Mouse (Mus musculus): ENCODE results near the gene Tcl1b2. TPM values are rescaled to one million over a fixed set of nuclear protein-coding genes. Genes with fewer than 3 reads are reported as not detected.

Gene Tcl1b2
- polyA plus RNA-seq (2015; fragmentation: Nextera tagmentation; extraction: Ambion mirVana) = not detected in 2 replicates

DNA sequence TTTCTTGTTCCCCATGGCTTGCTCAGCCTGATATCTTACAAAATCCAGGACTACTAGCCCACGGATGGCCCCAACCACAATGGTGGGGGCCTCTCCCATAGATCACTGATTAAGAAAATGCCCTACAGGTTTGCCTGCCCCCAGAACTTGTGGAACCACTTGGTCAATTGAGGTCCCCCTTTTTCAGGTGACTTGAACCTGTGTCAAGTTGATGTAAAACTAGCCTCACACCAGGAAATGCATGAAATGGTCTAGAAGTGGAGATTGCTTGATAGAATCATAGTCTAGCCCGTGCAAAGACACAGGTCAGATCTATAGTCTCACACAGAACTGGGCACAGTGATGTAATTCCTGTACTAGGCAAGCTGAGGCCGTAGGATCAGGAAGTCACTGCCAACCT, at the start of gene Tcl1b2:
Gene Tcl1b2 (plus strand): TSS at position 301 of the 400 bp plus-strand sequence.
- Histone ChIP-seq H3K4me2 (replicated peaks; ENCODE audit: low read depth, low read length) (no peak within 1 kb of the TSS), H3K27ac (ENCODE audit: low read length) (no peak within 1 kb of the TSS), H3K9ac (replicated peaks; ENCODE audit: low read depth) (no peak within 1 kb of the TSS), H3K36me3 (ENCODE audit: insufficient read depth, low read length) (no peaks in the 10 kb centered on the region), H3K4me1 (ENCODE audit: insufficient read depth, low read depth, low read length) (no peaks in the 10 kb centered on the region), H3K9me3 (ENCODE audit: low read length) (no peaks in the 10 kb centered on the region), H3K4me3 (ENCODE audit: low read depth, low read length) (no peak within 1 kb of the TSS), H3K27me3 (replicated peaks; ENCODE audit: insufficient read depth, low read length) (no peaks in the 10 kb centered on the region)
- 76% methylated on average over 3 of the region's 3 CpGs for WGBS
- no peak for DNase-seq (ENCODE audit: low spot score)
- ATAC-seq = no peak
- TF ChIP-seq EP300 (IDR thresholded peaks at IDR 0.05) (no peak), CTCF (IDR thresholded peaks at IDR 0.05) (no peak)

DNA sequence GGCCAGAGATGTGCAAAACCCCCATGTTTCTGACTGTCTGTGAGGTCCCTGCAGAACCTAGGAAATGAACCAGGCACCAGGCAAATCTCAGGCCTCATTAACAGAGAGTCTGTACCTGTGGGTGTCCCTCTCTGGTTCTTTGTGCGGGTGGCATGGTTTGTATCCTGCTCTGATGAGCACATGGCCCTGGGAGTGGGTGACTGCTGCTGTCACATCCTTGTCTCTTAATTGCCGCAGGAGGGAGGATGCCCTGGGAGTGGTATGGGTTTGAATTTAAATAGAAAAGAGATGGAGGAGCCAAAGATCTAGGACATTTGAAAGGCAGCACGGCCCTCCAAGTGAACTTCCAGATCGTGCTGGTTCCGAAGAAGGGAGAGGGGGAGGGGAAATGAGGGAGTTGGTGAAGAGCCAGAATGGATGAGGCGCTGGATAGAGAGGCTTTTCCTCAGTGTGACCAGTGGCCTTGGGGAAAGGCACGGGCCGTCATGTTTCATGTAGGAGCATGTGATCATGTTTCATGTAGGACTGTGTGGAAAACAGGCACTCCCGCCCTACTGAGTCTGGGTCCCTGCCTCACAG, 46.3 kb upstream of the Tcl1b2 start:
- no peaks in the 10 kb centered on the region for H3K9me3 ChIP-seq (ENCODE audit: low read length)
- WGBS = 51% methylated on average over 9 of the region's 9 CpGs
- H3K4me3 ChIP-seq (ENCODE audit: low read depth, low read length) = no peak overlapping the region
- H3K36me3 ChIP-seq (ENCODE audit: insufficient read depth, low read length) = no peaks in the 10 kb centered on the region
- ATAC-seq (no peak), DNase-seq (ENCODE audit: low spot score) (no peak)
- no peaks in the 10 kb centered on the region for H3K27me3 ChIP-seq (replicated peaks; ENCODE audit: insufficient read depth, low read length)
- no peak overlapping the region for H3K9ac ChIP-seq (replicated peaks; ENCODE audit: low read depth)
- H3K27ac ChIP-seq (ENCODE audit: low read length) = no peak overlapping the region
- TF ChIP-seq CTCF (IDR thresholded peaks at IDR 0.05) (no peak), EP300 (IDR thresholded peaks at IDR 0.05) (no peak)
- no peaks in the 10 kb centered on the region for H3K4me1 ChIP-seq (ENCODE audit: insufficient read depth, low read depth, low read length)
- H3K4me2 ChIP-seq (replicated peaks; ENCODE audit: low read depth, low read length) = no peak overlapping the region

DNA sequence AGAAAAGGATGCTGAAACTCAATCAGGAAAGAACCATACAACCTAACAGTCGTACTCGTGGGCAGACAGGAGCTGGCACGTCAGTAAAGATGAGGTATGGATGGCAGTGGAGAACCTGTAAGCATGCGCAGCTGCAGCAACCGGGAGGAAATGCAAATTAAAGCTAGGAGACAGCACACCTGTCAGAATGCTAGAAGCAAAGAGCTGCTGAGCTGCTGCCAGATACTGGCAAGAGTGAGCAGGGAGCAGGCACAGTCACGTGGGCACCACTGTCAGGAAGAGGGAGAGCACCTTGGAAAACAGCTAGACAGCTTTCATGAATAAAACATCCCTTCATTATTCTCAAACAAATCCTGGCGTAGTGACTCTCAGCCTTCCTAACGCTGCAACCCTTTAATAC, 42.9 kb upstream of the Tcl1b2 start:
- H3K27ac ChIP-seq (ENCODE audit: low read length) = no peak overlapping the region
- H3K9me3 ChIP-seq (ENCODE audit: low read length) = no peaks in the 10 kb centered on the region
- H3K4me2 ChIP-seq (replicated peaks; ENCODE audit: low read depth, low read length) = no peak overlapping the region
- no peak for ATAC-seq
- TF ChIP-seq EP300 (IDR thresholded peaks at IDR 0.05) (no peak), CTCF (IDR thresholded peaks at IDR 0.05) (no peak)
- H3K4me3 ChIP-seq (ENCODE audit: low read depth, low read length) = no peak overlapping the region
- H3K36me3 ChIP-seq (ENCODE audit: insufficient read depth, low read length) = no peaks in the 10 kb centered on the region
- no peak for DNase-seq (ENCODE audit: low spot score)
- no peaks in the 10 kb centered on the region for H3K4me1 ChIP-seq (ENCODE audit: insufficient read depth, low read depth, low read length)
- no peak overlapping the region for H3K9ac ChIP-seq (replicated peaks; ENCODE audit: low read depth)
- 49% methylated on average over 8 of the region's 8 CpGs for WGBS
- no peaks in the 10 kb centered on the region for H3K27me3 ChIP-seq (replicated peaks; ENCODE audit: insufficient read depth, low read length)

DNA sequence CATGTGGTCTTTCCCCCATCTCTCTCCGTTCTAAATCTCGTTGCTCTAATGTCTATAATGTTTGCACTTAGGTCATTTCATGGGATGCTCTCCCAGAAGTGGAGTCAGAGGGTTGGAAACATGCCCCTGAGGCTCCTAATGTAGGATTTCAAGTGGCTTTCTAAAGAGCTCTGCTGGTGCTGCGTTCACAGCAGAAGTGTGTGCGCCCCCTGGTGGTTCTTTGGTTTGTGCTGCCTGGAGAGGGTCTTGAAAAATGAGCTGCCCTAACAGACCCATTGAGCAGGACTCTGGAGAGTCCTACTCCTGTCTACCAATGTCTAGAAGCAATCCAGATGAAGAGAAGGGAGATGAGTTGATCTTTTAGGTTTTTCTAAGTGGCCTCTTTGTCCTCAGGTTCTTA, 41.8 kb upstream of the Tcl1b2 start:
- no peaks in the 10 kb centered on the region for H3K9me3 ChIP-seq (ENCODE audit: low read length)
- no peaks in the 10 kb centered on the region for H3K36me3 ChIP-seq (ENCODE audit: insufficient read depth, low read length)
- DNase-seq (ENCODE audit: low spot score) (peak; percentile 79), ATAC-seq (no peak; the same call in 1 of the 2 replicates)
- no peak overlapping the region for H3K9ac ChIP-seq (replicated peaks; ENCODE audit: low read depth)
- H3K4me1 ChIP-seq (ENCODE audit: insufficient read depth, low read depth, low read length) = no peaks in the 10 kb centered on the region
- no peak overlapping the region for H3K4me2 ChIP-seq (replicated peaks; ENCODE audit: low read depth, low read length)
- H3K4me3 ChIP-seq (ENCODE audit: low read depth, low read length) = no peak overlapping the region
- no peaks in the 10 kb centered on the region for H3K27me3 ChIP-seq (replicated peaks; ENCODE audit: insufficient read depth, low read length)
- 2% methylated on average over 4 of the region's 4 CpGs for WGBS
- H3K27ac ChIP-seq (ENCODE audit: low read length) = no peak overlapping the region
- TF ChIP-seq EP300 (IDR thresholded peaks at IDR 0.05) (no peak), CTCF (IDR thresholded peaks at IDR 0.05) (peak; percentile 84)

DNA sequence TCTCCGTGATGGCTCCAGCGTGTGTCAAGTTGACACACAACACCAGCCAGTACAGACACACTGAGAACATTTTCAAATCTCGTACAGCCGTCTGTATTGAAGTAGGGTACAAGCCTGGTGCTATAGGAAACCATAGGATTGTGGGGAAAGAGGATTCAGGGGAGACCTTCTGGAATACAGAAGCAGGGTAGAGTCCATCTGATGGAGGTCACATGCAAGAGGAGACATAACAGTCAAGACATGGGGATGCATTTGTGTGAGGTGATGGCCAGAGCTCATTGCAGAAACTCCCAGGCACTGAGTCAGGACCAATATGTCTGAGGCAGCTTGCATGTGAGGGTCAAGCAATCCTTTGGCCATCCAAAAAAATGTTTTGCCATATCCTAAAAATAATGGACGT, 40.5 kb upstream of the Tcl1b2 start:
- no peaks in the 10 kb centered on the region for H3K36me3 ChIP-seq (ENCODE audit: insufficient read depth, low read length)
- H3K9me3 ChIP-seq (ENCODE audit: low read length) = no peaks in the 10 kb centered on the region
- ATAC-seq (no peak), DNase-seq (ENCODE audit: low spot score) (no peak)
- 75% methylated on average over 5 of the region's 5 CpGs for WGBS
- no peak for TF ChIP-seq EP300 (IDR thresholded peaks at IDR 0.05)
- TF ChIP-seq CTCF (IDR thresholded peaks at IDR 0.05) = no peak
- no peak overlapping the region for H3K4me2 ChIP-seq (replicated peaks; ENCODE audit: low read depth, low read length)
- no peaks in the 10 kb centered on the region for H3K4me1 ChIP-seq (ENCODE audit: insufficient read depth, low read depth, low read length)
- H3K27me3 ChIP-seq (replicated peaks; ENCODE audit: insufficient read depth, low read length) = no peaks in the 10 kb centered on the region
- H3K4me3 ChIP-seq (ENCODE audit: low read depth, low read length) = no peak overlapping the region
- no peak overlapping the region for H3K9ac ChIP-seq (replicated peaks; ENCODE audit: low read depth)
- no peak overlapping the region for H3K27ac ChIP-seq (ENCODE audit: low read length)

DNA sequence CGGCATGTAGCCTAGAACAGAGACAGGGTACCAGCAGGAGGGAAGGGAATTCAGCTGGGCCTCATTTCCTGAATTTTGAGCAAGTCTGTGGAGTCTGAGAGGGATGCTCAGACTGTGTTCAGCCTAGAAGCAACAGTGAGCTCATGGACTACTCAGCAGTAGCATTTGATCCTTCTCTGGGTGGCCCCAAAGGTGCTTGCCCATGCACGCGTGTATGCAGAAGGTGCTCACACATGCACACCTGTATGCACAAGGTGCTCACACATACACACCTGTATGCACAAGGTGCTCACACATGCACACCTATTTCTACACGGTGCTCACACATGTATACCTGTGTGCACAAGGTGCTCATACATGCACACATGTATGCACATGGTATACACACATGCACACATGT, 37.0 kb upstream of the Tcl1b2 start:
- DNase-seq (ENCODE audit: low spot score) (no peak), ATAC-seq (no peak)
- WGBS = 91% methylated on average over 4 of the region's 4 CpGs
- Histone ChIP-seq H3K4me1 (ENCODE audit: insufficient read depth, low read depth, low read length) (no peaks in the 10 kb centered on the region), H3K36me3 (ENCODE audit: insufficient read depth, low read length) (no peaks in the 10 kb centered on the region), H3K4me3 (ENCODE audit: low read depth, low read length) (no peak overlapping the region), H3K27ac (ENCODE audit: low read length) (no peak overlapping the region), H3K9me3 (ENCODE audit: low read length) (no peaks in the 10 kb centered on the region), H3K9ac (replicated peaks; ENCODE audit: low read depth) (no peak overlapping the region), H3K4me2 (replicated peaks; ENCODE audit: low read depth, low read length) (no peak overlapping the region), H3K27me3 (replicated peaks; ENCODE audit: insufficient read depth, low read length) (no peaks in the 10 kb centered on the region)
- TF ChIP-seq EP300 (IDR thresholded peaks at IDR 0.05) (no peak), CTCF (IDR thresholded peaks at IDR 0.05) (no peak)

DNA sequence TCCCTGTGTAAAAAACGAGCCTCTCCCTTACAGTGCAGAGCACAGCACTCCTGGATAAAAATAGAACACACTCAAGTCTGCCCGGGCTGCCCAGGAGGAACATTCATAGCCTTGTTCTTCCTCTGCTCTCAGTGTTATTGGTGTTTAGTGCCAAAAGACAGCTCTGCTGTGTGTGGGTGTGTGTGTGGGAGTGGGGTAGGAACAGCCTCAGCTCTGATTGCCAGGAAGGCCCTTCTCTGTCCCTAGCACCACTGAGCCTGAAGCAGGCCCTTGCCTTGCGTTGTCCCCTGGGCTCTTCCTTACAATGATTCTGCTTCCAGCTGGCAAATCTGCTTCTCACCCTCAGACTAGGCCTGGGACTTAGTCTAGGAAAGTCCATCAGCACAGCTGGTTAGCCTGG, 36.4 kb upstream of the Tcl1b2 start:
- WGBS = 39% methylated on average over 3 of the region's 3 CpGs
- Histone ChIP-seq H3K9ac (replicated peaks; ENCODE audit: low read depth) (no peak overlapping the region), H3K4me2 (replicated peaks; ENCODE audit: low read depth, low read length) (no peak overlapping the region), H3K4me3 (ENCODE audit: low read depth, low read length) (no peak overlapping the region), H3K4me1 (ENCODE audit: insufficient read depth, low read depth, low read length) (no peaks in the 10 kb centered on the region), H3K27ac (ENCODE audit: low read length) (no peak overlapping the region), H3K27me3 (replicated peaks; ENCODE audit: insufficient read depth, low read length) (no peaks in the 10 kb centered on the region), H3K9me3 (ENCODE audit: low read length) (no peaks in the 10 kb centered on the region), H3K36me3 (ENCODE audit: insufficient read depth, low read length) (no peaks in the 10 kb centered on the region)
- DNase-seq (ENCODE audit: low spot score) (no peak), ATAC-seq (no peak)
- TF ChIP-seq CTCF (IDR thresholded peaks at IDR 0.05) (no peak), EP300 (IDR thresholded peaks at IDR 0.05) (no peak)
